Mouse (Mus musculus) liver, embryonic 13.5 days (tissue): ENCODE results near the gene Eef2kmt. TPM values are rescaled to one million over a fixed set of nuclear protein-coding genes. Genes with fewer than 3 reads are reported as not detected.

ENCODE experiments used
- ATAC-seq: fragments of 200-750 bp; cut with Nextera tagmentation; 2 replicates; pipeline ENCODE4 v1.8.0; 2017; ENCODE audit warnings: low read depth, mild to moderate bottlenecking, moderate number of reproducible peaks, moderate library complexity
- DNase-seq: peaks from one replicate; pipeline ENCODE4 v3.0.0; 2022
- H3K27ac ChIP-seq: fragments of 300-500 bp; sonication (generic); 2 replicates; pipeline ENCODE4 v1.5.1; 2015; ENCODE audit warnings: moderate library complexity, mild to moderate bottlenecking, inconsistent platforms
- H3K27me3 ChIP-seq: fragments of 300-500 bp; sonication (generic); 2 replicates; pipeline ENCODE4 v1.6.1; 2015; ENCODE audit warnings: mild to moderate bottlenecking, inconsistent platforms
- H3K36me3 ChIP-seq: fragments of 300-500 bp; sonication (generic); 2 replicates; pipeline ENCODE4 v1.6.1; 2015; ENCODE audit warnings: mild to moderate bottlenecking, inconsistent platforms
- H3K4me1 ChIP-seq: fragments of 300-500 bp; sonication (generic); replicated peaks from 2 replicates; pipeline ENCODE4 v1.6.1; 2015; ENCODE audit warnings: inconsistent platforms
- H3K4me2 ChIP-seq: fragments of 300-500 bp; sonication (generic); 2 replicates; pipeline ENCODE4 v1.6.1; 2015; ENCODE audit warnings: inconsistent platforms, mild to moderate bottlenecking, moderate library complexity
- H3K4me3 ChIP-seq: fragments of 300-500 bp; sonication (generic); replicated peaks from 2 replicates; pipeline ENCODE4 v1.5.1; 2015; ENCODE audit warnings: mild to moderate bottlenecking, inconsistent platforms
- H3K9ac ChIP-seq: fragments of 300-500 bp; sonication (generic); 2 replicates; pipeline ENCODE4 v1.6.1; 2015; ENCODE audit warnings: mild to moderate bottlenecking, inconsistent platforms
- H3K9me3 ChIP-seq: fragments of 300-500 bp; sonication (generic); replicated peaks from 2 replicates; pipeline ENCODE4 v1.6.1; 2016; ENCODE audit warnings: inconsistent platforms
- WGBS: fragments of 180-500 bp; shearing (Covaris S2); methylation state at CpG from one replicate; pipeline ENCODE4 v1.1.7; 2015; ENCODE audit not compliant: insufficient replicate concordance; 5-methylcytosine and 5-hydroxymethylcytosine counted together
- polyA plus RNA-seq: library from polyadenylated mRNA; unstranded; fragments of >200 nt; fragmentation: Nextera tagmentation; extraction: Ambion mirVana; gene quantifications from 2 replicates; pipeline ENCODE4 v1.2.1, GENCODE M21; 2015

Gene Eef2kmt
- polyA plus RNA-seq, result 12.3 and 15.0 TPM in 2 replicates

DNA sequence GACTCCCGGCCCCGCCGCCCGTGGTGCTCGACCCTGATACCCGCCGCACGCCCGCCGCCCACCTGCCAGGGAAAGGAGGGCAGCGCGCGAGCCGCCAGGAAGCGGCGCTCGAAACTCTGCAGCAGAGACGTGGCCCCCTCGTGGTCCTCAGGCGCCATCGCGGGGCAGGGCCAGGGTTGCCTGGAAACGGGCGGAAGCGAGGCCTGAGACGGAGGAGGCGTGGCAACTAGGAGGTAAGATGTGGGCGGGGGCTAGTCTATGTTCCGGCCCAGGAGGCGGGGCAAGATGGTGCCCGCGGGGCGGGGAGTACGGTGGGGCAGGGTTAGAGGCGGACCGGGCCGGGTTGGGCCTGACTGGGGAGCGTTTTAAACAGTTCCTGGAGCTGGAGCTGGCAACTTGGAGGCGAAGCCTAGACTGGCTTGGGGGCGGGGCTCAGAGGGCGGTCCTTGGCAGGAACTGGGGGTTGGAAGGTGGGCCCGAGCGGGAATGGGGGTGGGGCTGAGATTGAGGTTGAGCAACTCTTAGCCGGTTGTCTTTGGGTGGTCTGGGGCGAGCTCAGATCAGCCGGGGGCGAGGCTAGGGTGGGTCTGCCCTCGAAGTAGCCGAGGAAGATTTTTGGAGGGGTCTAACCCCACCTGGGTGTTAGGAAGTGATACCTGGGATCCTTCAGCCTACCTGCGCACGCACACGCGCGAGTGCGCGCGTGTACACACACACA, at the start of gene Eef2kmt:
Gene Eef2kmt (minus strand): TSS at position 205 of the 718 bp plus-strand sequence.
- Histone ChIP-seq H3K36me3 (peaks cover 16% of the 10 kb centered on the region; the same call in 1 of the 2 replicates), H3K9me3 (no peaks in the 10 kb centered on the region), H3K4me1 (peaks cover 24% of the 10 kb centered on the region), H3K27ac (peak within 1 kb of the TSS; percentile 37), H3K27me3 (no peaks in the 10 kb centered on the region), H3K4me3 (peak within 1 kb of the TSS; percentile 78), H3K4me2 (peak within 1 kb of the TSS; percentile 95), H3K9ac (peak within 1 kb of the TSS; percentile 83)
- ATAC-seq (peak; percentile 94), DNase-seq (peak; percentile 99)
- WGBS, result 2% methylated on average over 57 of the region's 57 CpGs

GRCm38 (mm10) chr16:5295238-5295637, 39.5 kb upstream of the Eef2kmt start:
- Histone ChIP-seq H3K9ac (no peak overlapping the region), H3K4me3 (no peak overlapping the region), H3K36me3 (no peaks in the 10 kb centered on the region), H3K4me1 (no peaks in the 10 kb centered on the region), H3K9me3 (no peaks in the 10 kb centered on the region), H3K4me2 (no peak overlapping the region), H3K27me3 (no peaks in the 10 kb centered on the region), H3K27ac (no peak overlapping the region)
- 56% methylated on average over 5 of the region's 5 CpGs for WGBS
- DNase-seq (no peak), ATAC-seq (no peak)

GRCm38 (mm10) chr16:5285376-5285775, 29.6 kb upstream of the Eef2kmt start:
- DNase-seq (no peak), ATAC-seq (no peak)
- no peak overlapping the region for H3K9ac ChIP-seq
- no peaks in the 10 kb centered on the region for H3K9me3 ChIP-seq
- no peaks in the 10 kb centered on the region for H3K27me3 ChIP-seq
- H3K4me1 ChIP-seq, result no peaks in the 10 kb centered on the region
- H3K27ac ChIP-seq, result no peak overlapping the region
- WGBS, result 29% methylated on average over 3 of the region's 3 CpGs
- H3K36me3 ChIP-seq, result no peaks in the 10 kb centered on the region
- H3K4me3 ChIP-seq, result no peak overlapping the region
- H3K4me2 ChIP-seq, result no peak overlapping the region

GRCm38 (mm10) chr16:5282686-5283085, 26.9 kb upstream of the Eef2kmt start:
- ATAC-seq (no peak), DNase-seq (no peak)
- Histone ChIP-seq H3K36me3 (no peaks in the 10 kb centered on the region), H3K27ac (no peak overlapping the region), H3K4me3 (no peak overlapping the region), H3K9ac (no peak overlapping the region), H3K27me3 (no peaks in the 10 kb centered on the region), H3K4me1 (no peaks in the 10 kb centered on the region), H3K9me3 (no peaks in the 10 kb centered on the region), H3K4me2 (no peak overlapping the region)
- 70% methylated on average over 9 of the region's 9 CpGs for WGBS

GRCm38 (mm10) chr16:5279571-5280222, 23.9 kb upstream of the Eef2kmt start:
- Histone ChIP-seq H3K27ac (no peak overlapping the region), H3K4me2 (no peak overlapping the region), H3K36me3 (no peaks in the 10 kb centered on the region), H3K27me3 (no peaks in the 10 kb centered on the region), H3K9me3 (no peaks in the 10 kb centered on the region), H3K4me1 (no peaks in the 10 kb centered on the region), H3K9ac (no peak overlapping the region), H3K4me3 (no peak overlapping the region)
- WGBS, result 55% methylated on average over 5 of the region's 5 CpGs
- DNase-seq (no peak), ATAC-seq (no peak)

- no peak for DNase-seq
- H3K4me2 ChIP-seq, result no peak overlapping the region
- H3K4me1 ChIP-seq, result no peaks in the 10 kb centered on the region
- H3K9ac ChIP-seq, result no peak overlapping the region
- ATAC-seq, result no peak
- no peak overlapping the region for H3K27ac ChIP-seq
- no peaks in the 10 kb centered on the region for H3K27me3 ChIP-seq
- no peaks in the 10 kb centered on the region for H3K36me3 ChIP-seq
- 46% methylated on average over 3 of the region's 3 CpGs for WGBS
- no peaks in the 10 kb centered on the region for H3K9me3 ChIP-seq
- H3K4me3 ChIP-seq, result no peak overlapping the region
Measured at GRCm38 (mm10) chr16:5272371-5272770, 16.6 kb upstream of the Eef2kmt start.

DNA sequence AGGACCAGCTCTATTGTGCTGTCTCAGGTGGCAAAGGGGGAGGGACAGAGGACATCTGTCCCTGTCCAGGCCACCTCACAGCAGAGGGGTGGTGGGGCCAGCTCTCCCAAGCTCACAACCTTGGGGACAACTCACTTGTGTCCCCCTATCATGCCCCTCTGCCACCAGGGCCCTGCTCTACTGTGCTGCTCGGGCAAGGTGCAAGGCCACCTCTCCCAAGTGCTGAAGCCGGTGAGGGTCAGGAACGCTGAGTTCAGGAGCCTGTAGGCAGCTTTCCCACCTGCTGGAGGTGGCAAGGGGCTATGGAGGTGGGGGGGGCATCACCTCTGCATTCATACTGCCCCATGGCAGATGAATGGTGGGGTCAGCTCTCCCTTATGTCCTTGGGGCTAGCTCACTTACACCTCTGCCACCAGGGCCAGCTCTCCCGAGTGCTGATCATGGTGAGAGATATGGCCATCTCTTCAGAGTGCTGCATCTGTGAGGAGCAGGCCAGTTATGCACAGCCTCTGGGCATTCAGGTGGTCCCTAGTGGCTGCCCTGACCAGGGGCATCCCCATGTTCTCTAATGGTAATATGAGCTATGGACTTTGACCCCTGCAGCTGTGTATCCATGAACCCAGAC, 15.7 kb upstream of the Eef2kmt start:
- Histone ChIP-seq H3K27me3 (no peaks in the 10 kb centered on the region), H3K4me3 (no peak overlapping the region), H3K9me3 (no peaks in the 10 kb centered on the region), H3K4me1 (no peaks in the 10 kb centered on the region), H3K9ac (no peak overlapping the region), H3K4me2 (no peak overlapping the region), H3K36me3 (no peaks in the 10 kb centered on the region), H3K27ac (no peak overlapping the region)
- WGBS, result 61% methylated on average over 4 of the region's 4 CpGs
- no peak for ATAC-seq
- no peak for DNase-seq

GRCm38 (mm10) chr16:5263926-5264325, 8.1 kb upstream of the Eef2kmt start:
- H3K4me2 ChIP-seq, result no peak overlapping the region
- ATAC-seq, result no peak
- H3K9ac ChIP-seq, result no peak overlapping the region
- no peaks in the 10 kb centered on the region for H3K27me3 ChIP-seq
- H3K9me3 ChIP-seq, result no peaks in the 10 kb centered on the region
- H3K27ac ChIP-seq, result no peak overlapping the region
- no peaks in the 10 kb centered on the region for H3K4me1 ChIP-seq
- H3K4me3 ChIP-seq, result no peak overlapping the region
- 69% methylated on average over 7 of the region's 7 CpGs for WGBS
- no peak for DNase-seq
- no peaks in the 10 kb centered on the region for H3K36me3 ChIP-seq

DNA sequence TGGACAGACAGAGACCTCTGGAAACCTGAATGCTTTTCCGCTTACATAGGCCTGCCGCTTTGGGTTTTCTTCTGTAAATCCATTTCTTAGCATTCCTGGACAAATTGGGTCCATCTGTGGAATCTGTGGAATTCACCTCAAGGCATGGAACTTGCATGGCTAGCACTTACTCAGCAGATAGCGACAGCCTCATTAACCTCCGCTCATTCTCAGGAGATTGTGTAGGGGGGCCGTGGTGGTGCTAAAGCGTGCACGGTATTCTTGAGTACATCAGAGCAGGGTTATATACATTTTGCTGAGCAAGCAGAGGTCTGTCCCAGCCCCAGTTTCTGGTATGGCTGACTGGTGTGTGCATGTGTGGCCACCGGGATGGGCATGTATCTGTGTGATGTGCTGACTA, 7.4 kb upstream of the Eef2kmt start:
- H3K27me3 ChIP-seq, result no peaks in the 10 kb centered on the region
- DNase-seq (no peak), ATAC-seq (no peak)
- H3K27ac ChIP-seq, result no peak overlapping the region
- H3K9me3 ChIP-seq, result no peaks in the 10 kb centered on the region
- H3K4me3 ChIP-seq, result no peak overlapping the region
- 81% methylated on average over 8 of the region's 8 CpGs for WGBS
- no peak overlapping the region for H3K4me2 ChIP-seq
- no peaks in the 10 kb centered on the region for H3K4me1 ChIP-seq
- no peak overlapping the region for H3K9ac ChIP-seq
- no peaks in the 10 kb centered on the region for H3K36me3 ChIP-seq

DNA sequence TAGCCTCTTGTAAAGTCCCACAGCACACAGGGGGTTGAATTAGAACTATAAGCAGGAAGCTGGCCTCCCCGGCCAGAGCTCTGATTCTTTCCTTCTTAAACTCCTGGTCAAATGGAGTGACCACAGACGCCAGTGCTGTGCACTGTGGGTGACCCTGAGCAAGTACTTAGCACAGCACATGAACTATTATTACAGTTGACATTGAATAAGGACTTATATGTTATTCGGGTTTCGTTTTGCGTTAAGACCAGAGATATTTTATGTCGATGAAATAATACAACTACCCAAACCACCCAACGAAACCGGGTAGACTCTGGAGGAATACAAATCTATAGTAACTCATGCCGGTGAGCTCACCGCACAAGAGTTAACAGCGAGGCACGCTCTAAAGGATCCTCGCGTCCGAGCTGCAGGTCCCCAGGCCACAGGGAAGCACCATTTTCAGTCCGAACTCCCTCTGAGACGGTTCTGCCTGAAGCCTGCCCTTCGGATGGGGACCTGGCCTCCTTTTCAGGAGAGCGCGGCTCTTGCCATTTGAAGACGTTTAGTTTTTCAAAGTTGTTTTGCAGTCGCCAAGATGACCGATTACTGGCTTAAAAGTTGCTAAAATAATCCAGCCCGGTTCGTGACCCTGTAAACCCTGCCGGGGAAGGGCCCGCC, 572 bp downstream of the Eef2kmt start:
- Histone ChIP-seq H3K36me3 (peaks cover 23% of the 10 kb centered on the region), H3K4me2 (peak overlapping the region; percentile 95), H3K27ac (peak overlapping the region; percentile 37), H3K9ac (peak overlapping the region; percentile 83), H3K27me3 (no peaks in the 10 kb centered on the region), H3K9me3 (no peaks in the 10 kb centered on the region), H3K4me3 (peak overlapping the region; percentile 78), H3K4me1 (peaks cover 24% of the 10 kb centered on the region)
- 1% methylated on average over 27 of the region's 27 CpGs for WGBS
- no peak for DNase-seq
- ATAC-seq, result no peak

DNA sequence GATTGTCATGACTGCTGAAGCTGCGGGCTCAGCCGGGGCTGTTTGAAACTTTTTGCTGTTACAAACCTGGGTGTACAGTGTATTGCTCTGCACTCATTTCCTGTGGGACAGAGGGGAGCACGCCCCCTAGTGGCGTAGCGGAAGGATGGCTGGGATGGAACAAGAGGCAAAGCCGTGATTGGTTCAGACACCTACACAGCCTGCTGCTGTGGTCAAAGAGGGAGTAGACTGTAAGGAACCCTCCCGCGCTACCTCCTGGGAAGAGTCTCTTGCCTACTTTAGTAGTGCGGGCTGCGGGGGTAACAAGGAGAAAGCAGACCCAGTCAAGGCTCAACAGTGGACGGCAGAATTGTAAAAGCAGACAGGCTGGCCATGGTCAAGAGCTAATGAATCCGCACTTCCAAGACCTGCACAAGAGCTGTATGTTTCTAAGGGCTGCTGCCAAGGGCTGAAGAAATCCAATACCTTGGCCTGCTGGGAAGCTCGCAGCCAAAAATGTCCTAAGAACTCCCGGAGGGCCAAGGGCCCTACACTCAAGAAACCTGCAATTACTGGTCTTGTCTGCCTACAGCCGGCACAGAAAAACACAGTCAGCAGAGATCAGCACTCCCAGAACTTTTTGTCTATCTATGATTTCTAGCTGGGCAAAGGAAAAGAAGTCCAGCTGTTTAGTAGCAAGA, 1.3 kb downstream of the Eef2kmt start:
- peak overlapping the region; percentile 37 for H3K27ac ChIP-seq
- no peaks in the 10 kb centered on the region for H3K27me3 ChIP-seq
- H3K36me3 ChIP-seq, result peaks cover 29% of the 10 kb centered on the region
- H3K9me3 ChIP-seq, result no peaks in the 10 kb centered on the region
- ATAC-seq (peak; percentile 69), DNase-seq (peak; percentile 79)
- peak overlapping the region; percentile 95 for H3K4me2 ChIP-seq
- peak overlapping the region; percentile 83 for H3K9ac ChIP-seq
- 4% methylated on average over 15 of the region's 15 CpGs for WGBS
- peak overlapping the region; percentile 78 for H3K4me3 ChIP-seq
- H3K4me1 ChIP-seq, result peaks cover 24% of the 10 kb centered on the region
